Mouse (Mus musculus) bone marrow macrophage, adult 2 months (primary cell): ENCODE measurements around the gene St3gal3. TPM values are rescaled to one million over a fixed set of nuclear protein-coding genes. Genes with fewer than 3 reads are reported as not detected.

ENCODE experiments used
- H3K27ac ChIP-seq: 2 replicates; pipeline ENCODE4 v1.5.1; 2012; ENCODE audit warnings: low read depth, low read length; ENCODE audit not compliant: insufficient read depth
- H3K4me1 ChIP-seq: 2 replicates; pipeline ENCODE4 v1.6.1; 2012; ENCODE audit warnings: low read length; ENCODE audit not compliant: control insufficient read depth, insufficient read depth
- H3K4me3 ChIP-seq: 2 replicates; pipeline ENCODE4 v1.5.1; 2012; ENCODE audit warnings: mild to moderate bottlenecking, low read length, moderate library complexity; ENCODE audit not compliant: insufficient read depth
- CTCF ChIP-seq: IDR thresholded peaks from 2 replicates; pipeline ENCODE4 v1.5.1; 2012; ENCODE audit warnings: low read depth, mild to moderate bottlenecking, low read length, moderate library complexity
- POLR2A ChIP-seq: IDR thresholded peaks from 2 replicates; pipeline ENCODE4 v1.6.1; 2012; ENCODE audit warnings: mild to moderate bottlenecking, low read depth, low read length, borderline replicate concordance
- polyA plus RNA-seq: library from polyadenylated mRNA; stranded (reverse); fragments of >200 nt; gene quantifications from 2 replicates; pipeline ENCODE4 v1.2.4, GENCODE M21; 2012; ENCODE audit not compliant: missing spikeins, insufficient read depth, insufficient read length

The St3gal3 gene
- polyA plus RNA-seq, 1 experiment: 18.6 TPM

DNA sequence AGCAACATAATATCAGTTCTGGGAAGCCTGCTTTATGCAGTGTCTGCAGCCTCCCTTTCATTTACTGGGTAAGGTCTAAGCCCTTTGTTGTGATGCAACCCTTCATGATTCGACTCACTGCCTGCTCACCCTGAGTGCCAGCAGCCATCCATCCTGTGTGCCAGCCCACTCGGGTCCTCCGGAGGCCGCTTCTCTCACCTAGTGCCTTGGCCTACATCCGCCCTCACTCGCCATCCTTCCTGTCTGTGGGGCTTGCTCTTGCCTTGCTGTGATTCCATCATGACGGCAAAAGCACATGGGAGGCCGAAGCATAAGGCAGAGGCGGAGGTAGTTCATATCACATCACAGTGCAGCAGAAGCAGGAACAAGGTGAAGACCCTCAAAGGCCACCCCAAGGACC lies 56.1 kb downstream of the St3gal3 start:
- Histone ChIP-seq H3K4me1 (0 out of 2 replicates have a peak, but pooled peaks cover 2% of the 10 kb centered on the region), H3K27ac (no peak overlapping the region), H3K4me3 (no peak overlapping the region)
- TF ChIP-seq CTCF (no peak), POLR2A (no peak)

GRCm38 (mm10) chr4:118077293-118077752 lies 57.4 kb downstream of the St3gal3 start:
- no peak for TF ChIP-seq CTCF
- no peak for TF ChIP-seq POLR2A
- H3K4me1 ChIP-seq: no peaks in the 10 kb centered on the region
- no peak overlapping the region for H3K4me3 ChIP-seq
- no peak overlapping the region for H3K27ac ChIP-seq

DNA sequence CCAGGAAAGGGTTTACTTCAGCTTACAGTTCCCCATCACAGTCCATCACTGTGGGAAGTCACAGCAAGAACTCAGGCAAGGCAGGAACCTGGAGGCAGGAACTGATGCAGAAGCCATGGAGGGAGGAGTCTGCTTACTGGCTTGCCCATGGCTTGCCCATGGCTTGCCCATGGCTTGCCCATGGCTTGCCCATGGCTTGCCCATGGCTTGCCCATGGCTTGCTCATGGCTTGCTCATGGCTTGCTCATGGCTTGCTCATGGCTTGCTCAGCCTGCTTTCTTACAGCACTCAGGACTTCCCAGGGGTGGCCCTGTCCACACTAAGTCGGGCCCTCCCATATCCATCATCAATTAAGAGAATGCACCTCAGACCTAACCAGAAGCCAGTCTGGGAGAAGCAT lies 58.1 kb downstream of the St3gal3 start:
- Histone ChIP-seq H3K27ac (no peak overlapping the region), H3K4me3 (no peak overlapping the region), H3K4me1 (no peaks in the 10 kb centered on the region)
- TF ChIP-seq POLR2A (no peak), CTCF (no peak)

- Histone ChIP-seq H3K4me3 (no peak overlapping the region), H3K4me1 (no peaks in the 10 kb centered on the region; the same call in 1 of the 2 replicates), H3K27ac (no peak overlapping the region)
- TF ChIP-seq POLR2A (no peak), CTCF (no peak)
These were observed 59.4 kb downstream of the St3gal3 start for GRCm38 (mm10) chr4:118075343-118075742.

DNA sequence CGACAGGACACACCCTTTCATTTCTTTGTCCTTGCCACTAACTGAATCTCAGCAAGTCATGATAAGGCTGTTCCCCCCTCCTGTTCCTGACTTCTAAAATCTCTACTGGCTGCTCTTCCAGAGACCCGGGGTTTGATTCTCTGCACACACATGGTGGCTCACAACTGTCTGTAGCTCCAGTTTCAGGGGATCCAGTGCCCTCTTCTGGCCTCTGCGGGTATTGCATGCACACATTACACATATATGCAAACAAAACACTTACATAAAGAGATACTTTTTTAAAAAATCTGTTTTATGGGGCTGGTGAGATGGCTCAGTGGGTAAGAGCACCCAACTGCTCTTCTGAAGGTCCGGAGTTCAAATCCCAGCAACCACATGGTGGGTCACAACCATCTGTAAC lies 60.5 kb downstream of the St3gal3 start:
- Histone ChIP-seq H3K27ac (no peak overlapping the region), H3K4me3 (no peak overlapping the region), H3K4me1 (no peaks in the 10 kb centered on the region; the same call in 1 of the 2 replicates)
- TF ChIP-seq POLR2A: no peak
- TF ChIP-seq CTCF: no peak

DNA sequence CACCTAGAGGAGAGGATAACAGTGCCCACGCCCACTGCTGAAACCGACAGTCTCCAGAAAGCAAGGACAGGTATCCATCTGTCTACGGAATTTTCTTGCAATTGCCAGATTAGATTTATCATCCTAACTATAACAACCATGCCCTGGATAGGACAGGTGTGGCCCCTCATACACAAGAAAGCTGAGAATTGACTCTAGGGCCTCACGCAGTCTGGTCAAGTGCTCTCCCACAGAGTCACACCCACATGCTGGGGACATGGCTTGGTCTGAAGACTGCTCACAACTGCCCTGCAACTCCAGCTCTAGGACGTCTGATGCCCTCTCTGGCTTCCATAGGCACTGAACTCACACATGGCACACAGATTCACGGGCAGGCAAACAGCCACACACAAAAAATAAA lies 61.6 kb downstream of the St3gal3 start:
- Histone ChIP-seq H3K4me1 (no peaks in the 10 kb centered on the region; the same call in 1 of the 2 replicates), H3K27ac (no peak overlapping the region), H3K4me3 (no peak overlapping the region)
- TF ChIP-seq POLR2A: no peak
- no peak for TF ChIP-seq CTCF

GRCm38 (mm10) chr4:118071891-118072290 lies 62.8 kb downstream of the St3gal3 start:
- no peak overlapping the region for H3K27ac ChIP-seq
- no peak for TF ChIP-seq POLR2A
- TF ChIP-seq CTCF: no peak
- H3K4me1 ChIP-seq: no peaks in the 10 kb centered on the region; the same call in 1 of the 2 replicates
- H3K4me3 ChIP-seq: no peak overlapping the region

- no peak for TF ChIP-seq CTCF
- TF ChIP-seq POLR2A: no peak
- H3K4me1 ChIP-seq: no peaks in the 10 kb centered on the region; the same call in 1 of the 2 replicates
- no peak overlapping the region for H3K4me3 ChIP-seq
- H3K27ac ChIP-seq: no peak overlapping the region
These were observed 64.2 kb downstream of the St3gal3 start for GRCm38 (mm10) chr4:118070255-118071234.

- TF ChIP-seq POLR2A (no peak), CTCF (no peak)
- peaks cover 30% of the 10 kb centered on the region for H3K4me1 ChIP-seq
- no peak overlapping the region for H3K27ac ChIP-seq
- no peak overlapping the region for H3K4me3 ChIP-seq
These were observed 72.8 kb downstream of the St3gal3 start for GRCm38 (mm10) chr4:118061809-118062463.
